Mouse (Mus musculus) liver, postnatal 0 days (tissue): ENCODE data around the gene Cdk2.

ENCODE experiments used
- CTCF ChIP-seq: sonication (generic); IDR thresholded peaks from 2 replicates; pipeline ENCODE4 v1.5.1; 2016; ENCODE audit warnings: antibody characterized with exemption, low read depth
- EP300 ChIP-seq: IDR thresholded peaks from 2 replicates; pipeline ENCODE4 v1.6.1; 2016; ENCODE audit warnings: antibody characterized with exemption, low read depth, mild to moderate bottlenecking

GRCm38 (mm10) chr10:128663441-128664220 is 41.2 kb downstream of the Cdk2 start:
- no peak for TF ChIP-seq CTCF
- no peak for TF ChIP-seq EP300
